Mouse (Mus musculus): ENCODE results near the gene Ado. TPM values are rescaled to one million over a fixed set of nuclear protein-coding genes. Genes with fewer than 3 reads are reported as not detected.

The Ado gene
- polyA plus RNA-seq, 1 experiment, result 39.3 TPM

- Histone ChIP-seq H3K4me1 (ENCODE audit: control insufficient read depth, insufficient read depth, low read length) (no peaks in the 10 kb centered on the region), H3K27me3 (ENCODE audit: control insufficient read depth, insufficient read depth, low read length) (no peaks in the 10 kb centered on the region), H3K4me3 (replicated peaks; ENCODE audit: insufficient read depth, low read depth, low read length) (no peak overlapping the region), H3K27ac (ENCODE audit: insufficient read depth, low read length) (no peak overlapping the region)
- no peak for TF ChIP-seq POLR2A (IDR thresholded peaks at IDR 0.05; ENCODE audit: borderline replicate concordance, insufficient read depth, low read length)
- 64% methylated on average over 3 of the region's 3 CpGs for WGBS
- DNase-seq, result no peak
Measured at GRCm38 (mm10) chr10:67505248-67505647, 43.5 kb downstream of the Ado start.

- Histone ChIP-seq H3K4me3 (replicated peaks; ENCODE audit: insufficient read depth, low read depth, low read length) (no peak overlapping the region), H3K27me3 (ENCODE audit: control insufficient read depth, insufficient read depth, low read length) (no peaks in the 10 kb centered on the region), H3K27ac (ENCODE audit: insufficient read depth, low read length) (no peak overlapping the region), H3K4me1 (ENCODE audit: control insufficient read depth, insufficient read depth, low read length) (no peaks in the 10 kb centered on the region)
- 67% methylated on average over 5 of the region's 5 CpGs for WGBS
- TF ChIP-seq CTCF (IDR thresholded peaks at IDR 0.05; ENCODE audit: borderline replicate concordance, insufficient read depth, low read depth, low read length) (no peak), POLR2A (IDR thresholded peaks at IDR 0.05; ENCODE audit: borderline replicate concordance, insufficient read depth, low read length) (no peak)
- DNase-seq, result no peak
Measured at GRCm38 (mm10) chr10:67504046-67504445, 44.7 kb downstream of the Ado start.

GRCm38 (mm10) chr10:67503320-67503995, 45.3 kb downstream of the Ado start:
- DNase-seq, result no peak
- 59% methylated on average over 15 of the region's 15 CpGs for WGBS
- no peaks in the 10 kb centered on the region for H3K27me3 ChIP-seq (ENCODE audit: control insufficient read depth, insufficient read depth, low read length)
- no peak overlapping the region for H3K4me3 ChIP-seq (replicated peaks; ENCODE audit: insufficient read depth, low read depth, low read length)
- TF ChIP-seq POLR2A (IDR thresholded peaks at IDR 0.05; ENCODE audit: borderline replicate concordance, insufficient read depth, low read length) (no peak), CTCF (IDR thresholded peaks at IDR 0.05; ENCODE audit: borderline replicate concordance, insufficient read depth, low read depth, low read length) (no peak)
- H3K4me1 ChIP-seq (ENCODE audit: control insufficient read depth, insufficient read depth, low read length), result no peaks in the 10 kb centered on the region
- H3K27ac ChIP-seq (ENCODE audit: insufficient read depth, low read length), result no peak overlapping the region

GRCm38 (mm10) chr10:67497951-67498350, 50.8 kb downstream of the Ado start:
- Histone ChIP-seq H3K4me3 (replicated peaks; ENCODE audit: insufficient read depth, low read depth, low read length) (no peak overlapping the region), H3K4me1 (ENCODE audit: control insufficient read depth, insufficient read depth, low read length) (no peaks in the 10 kb centered on the region), H3K27me3 (ENCODE audit: control insufficient read depth, insufficient read depth, low read length) (no peaks in the 10 kb centered on the region), H3K27ac (ENCODE audit: insufficient read depth, low read length) (no peak overlapping the region)
- no peak for DNase-seq
- TF ChIP-seq CTCF (IDR thresholded peaks at IDR 0.05; ENCODE audit: borderline replicate concordance, insufficient read depth, low read depth, low read length), result no peak
- no peak for TF ChIP-seq POLR2A (IDR thresholded peaks at IDR 0.05; ENCODE audit: borderline replicate concordance, insufficient read depth, low read length)
- WGBS, result 93% methylated on average over 9 of the region's 9 CpGs

- DNase-seq, result no peak
- 92% methylated on average over 15 of the region's 15 CpGs for WGBS
- H3K4me1 ChIP-seq (ENCODE audit: control insufficient read depth, insufficient read depth, low read length), result no peaks in the 10 kb centered on the region
Measured at GRCm38 (mm10) chr10:67497144-67497892, 51.4 kb downstream of the Ado start.

More at GRCm38 (mm10) chr10:67497144-67497892, 51.4 kb downstream of the Ado start:
- H3K27me3 ChIP-seq (ENCODE audit: control insufficient read depth, insufficient read depth, low read length), result no peaks in the 10 kb centered on the region
- TF ChIP-seq CTCF (IDR thresholded peaks at IDR 0.05; ENCODE audit: borderline replicate concordance, insufficient read depth, low read depth, low read length) (no peak), POLR2A (IDR thresholded peaks at IDR 0.05; ENCODE audit: borderline replicate concordance, insufficient read depth, low read length) (no peak)
- H3K4me3 ChIP-seq (replicated peaks; ENCODE audit: insufficient read depth, low read depth, low read length), result no peak overlapping the region
- H3K27ac ChIP-seq (ENCODE audit: insufficient read depth, low read length), result no peak overlapping the region

Other genes starting within 250 kb of the Ado start
- 0.07 and 0.21 TPM in 2 replicates for gene Egr2, start 13.5 kb downstream of the Ado start, polyA plus RNA-seq (2012; rRNA removed)